Mouse (Mus musculus) heart, postnatal 0 days (tissue): Measurements from ENCODE around the gene Txnrd3. TPM values are rescaled to one million over a fixed set of nuclear protein-coding genes. Genes with fewer than 3 reads are reported as not detected.

Experiments
- ATAC-seq: fragments of 200-750 bp; cut with Nextera tagmentation; 2 replicates; pipeline ENCODE4 v1.8.0; 2017; ENCODE audit warnings: low read depth, moderate number of reproducible peaks, moderate library complexity; ENCODE audit not compliant: insufficient read depth
- DNase-seq: peaks from one replicate; pipeline ENCODE4 v3.0.0-alpha.2; 2016; ENCODE audit warnings: low spot score
- H3K27ac ChIP-seq: fragments of 300-500 bp; sonication (generic); 2 replicates; pipeline ENCODE4 v1.5.1; 2014; ENCODE audit warnings: low read depth, mild to moderate bottlenecking
- H3K27me3 ChIP-seq: fragments of 300-500 bp; sonication (generic); 2 replicates; pipeline ENCODE4 v1.6.1; 2014; ENCODE audit warnings: low read length, mixed read lengths; ENCODE audit not compliant: control insufficient read depth, insufficient read depth
- H3K36me3 ChIP-seq: fragments of 300-500 bp; sonication (generic); replicated peaks from 2 replicates; pipeline ENCODE4 v1.6.1; 2014; ENCODE audit warnings: low read length, mixed read lengths; ENCODE audit not compliant: control insufficient read depth, insufficient read depth
- H3K4me1 ChIP-seq: fragments of 300-500 bp; sonication (generic); 2 replicates; pipeline ENCODE4 v1.6.1; 2014; ENCODE audit warnings: antibody characterized with exemption; ENCODE audit not compliant: control insufficient read depth, insufficient read depth
- H3K4me2 ChIP-seq: fragments of 300-500 bp; sonication (generic); 2 replicates; pipeline ENCODE4 v1.6.1; 2014; ENCODE audit warnings: low read depth, mild to moderate bottlenecking, low read length, moderate library complexity
- H3K4me3 ChIP-seq: fragments of 300-500 bp; sonication (generic); 2 replicates; pipeline ENCODE4 v1.5.1; 2014; ENCODE audit warnings: low read depth, low read length
- H3K9ac ChIP-seq: fragments of 300-500 bp; sonication (generic); replicated peaks from 2 replicates; pipeline ENCODE4 v1.6.1; 2014; ENCODE audit warnings: low read depth, low read length, mixed read lengths
- H3K9me3 ChIP-seq: fragments of 300-500 bp; sonication (generic); replicated peaks from 2 replicates; pipeline ENCODE4 v1.6.1; 2016; ENCODE audit warnings: low read length; ENCODE audit not compliant: control insufficient read depth
- CTCF ChIP-seq: IDR thresholded peaks from 2 replicates; pipeline ENCODE4 v1.5.1; 2016; ENCODE audit warnings: antibody characterized with exemption, control low read depth, low read depth
- EP300 ChIP-seq: IDR thresholded peaks from 2 replicates; pipeline ENCODE4 v1.6.1; 2016; ENCODE audit warnings: antibody characterized with exemption, low read depth
- WGBS: fragments of 180-500 bp; shearing (Covaris S2); extraction: QIAGEN DNeasy Blood & Tissue Kit; methylation state at CpG from one replicate; pipeline ENCODE4 v1.1.7; 2014; 5-methylcytosine and 5-hydroxymethylcytosine counted together
- polyA plus RNA-seq: library from polyadenylated mRNA; unstranded; fragments of >200 nt; fragmentation: Nextera tagmentation; extraction: Ambion mirVana; gene quantifications from 2 replicates; pipeline ENCODE4 v1.2.1, GENCODE M21; 2015
- total RNA-seq: library from RNA; depleted of rRNA; stranded (reverse); fragments of >200 nt; gene quantifications from 2 replicates; pipeline ENCODE4 v1.2.3, GENCODE M21; 2014; ENCODE audit warnings: low replicate concordance

The Txnrd3 gene
- total and polyA plus RNA-seq, 2 experiments from 2014 or later = 16.8 to 28.2 TPM

GRCm38 (mm10) chr6:89607999-89608398, 35.8 kb upstream of the Txnrd3 start:
- ATAC-seq (no peak), DNase-seq (no peak)
- Histone ChIP-seq H3K4me1 (no peaks in the 10 kb centered on the region), H3K4me2 (no peak overlapping the region), H3K36me3 (no peaks in the 10 kb centered on the region), H3K9me3 (no peaks in the 10 kb centered on the region), H3K9ac (no peak overlapping the region), H3K27me3 (no peaks in the 10 kb centered on the region), H3K27ac (no peak overlapping the region), H3K4me3 (no peak overlapping the region)
- 49% methylated on average over 4 of the region's 4 CpGs for WGBS
- TF ChIP-seq EP300 (no peak), CTCF (no peak)

DNA sequence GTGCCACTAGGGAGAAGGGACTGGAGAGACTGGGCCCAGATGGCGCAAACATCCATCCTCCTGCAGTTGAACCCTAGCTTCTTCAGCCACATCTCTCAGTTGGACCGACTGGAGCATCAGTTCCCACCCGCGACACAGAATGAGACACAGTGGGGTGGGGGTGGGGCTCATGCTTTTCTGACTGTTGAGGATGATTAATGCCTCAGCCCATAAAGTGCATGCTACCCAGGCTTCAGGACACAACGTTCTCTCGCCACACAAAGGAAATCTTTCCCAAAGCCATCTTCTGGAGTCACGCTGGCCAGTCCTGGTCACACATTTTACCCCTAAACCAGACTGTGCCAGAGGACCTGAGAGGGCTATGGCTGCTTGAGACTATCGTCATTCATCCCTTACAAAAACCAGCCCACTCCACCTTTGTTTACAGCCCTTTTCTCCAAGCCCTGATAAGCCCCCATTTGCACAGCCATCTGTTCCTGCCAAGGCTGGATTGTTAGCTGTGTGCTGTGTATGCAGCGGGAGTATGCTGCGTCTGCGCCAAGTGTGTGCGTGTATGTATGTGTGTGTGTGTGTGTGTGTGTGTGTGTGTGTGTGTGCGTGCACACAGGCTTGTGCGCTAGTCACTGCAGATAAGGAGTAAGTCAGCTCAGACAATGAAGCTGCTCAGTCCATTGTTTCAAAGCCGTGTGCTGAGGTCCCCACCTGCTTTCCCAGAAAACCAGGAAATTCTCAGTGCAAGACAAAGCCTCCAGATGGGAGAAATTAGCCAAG, 30.3 kb upstream of the Txnrd3 start:
- WGBS = 53% methylated on average over 15 of the region's 15 CpGs
- no peaks in the 10 kb centered on the region for H3K36me3 ChIP-seq
- ATAC-seq (peak; percentile 82), DNase-seq (peak; percentile 8)
- no peak overlapping the region for H3K27ac ChIP-seq
- no peaks in the 10 kb centered on the region for H3K27me3 ChIP-seq
- no peaks in the 10 kb centered on the region for H3K4me1 ChIP-seq
- no peaks in the 10 kb centered on the region for H3K9me3 ChIP-seq
- TF ChIP-seq EP300 = no peak
- TF ChIP-seq CTCF = no peak
- no peak overlapping the region for H3K4me3 ChIP-seq
- H3K9ac ChIP-seq = no peak overlapping the region
- no peak overlapping the region for H3K4me2 ChIP-seq

DNA sequence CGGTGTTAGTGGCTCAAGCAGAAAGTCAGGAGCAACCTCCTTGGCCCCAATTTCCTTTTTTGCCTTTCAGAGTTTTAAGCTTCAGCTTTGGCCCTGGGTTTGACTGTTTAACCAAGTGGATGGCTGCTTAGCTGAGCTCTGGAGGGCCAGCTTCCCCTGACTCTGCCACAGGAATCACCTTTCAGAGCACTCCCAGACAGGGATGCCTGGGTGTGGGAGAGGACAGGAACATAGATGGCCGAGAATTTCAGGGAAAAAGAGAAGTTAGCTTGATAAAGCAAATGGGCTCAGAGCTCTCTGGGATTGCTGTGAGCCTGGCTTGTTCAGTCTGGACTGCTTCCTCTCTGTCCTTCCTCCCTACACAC, 29.7 kb upstream of the Txnrd3 start:
- H3K27ac ChIP-seq = no peak overlapping the region; the same call in 1 of the 2 replicates

GRCm38 (mm10) chr6:89614596-89615372, 29.0 kb upstream of the Txnrd3 start:
- ATAC-seq (no peak), DNase-seq (no peak)
- Histone ChIP-seq H3K4me1 (no peaks in the 10 kb centered on the region), H3K27ac (no peak overlapping the region), H3K4me3 (no peak overlapping the region), H3K27me3 (no peaks in the 10 kb centered on the region), H3K9ac (no peak overlapping the region), H3K4me2 (no peak overlapping the region), H3K9me3 (no peaks in the 10 kb centered on the region), H3K36me3 (no peaks in the 10 kb centered on the region)
- TF ChIP-seq EP300 (no peak), CTCF (no peak)
- WGBS = 64% methylated on average over 7 of the region's 7 CpGs

More for the DNA sequence above, 29.7 kb upstream of the Txnrd3 start:
- Histone ChIP-seq H3K4me1 (no peaks in the 10 kb centered on the region), H3K27me3 (no peaks in the 10 kb centered on the region), H3K9me3 (no peaks in the 10 kb centered on the region), H3K36me3 (no peaks in the 10 kb centered on the region), H3K4me3 (no peak overlapping the region), H3K9ac (no peak overlapping the region), H3K4me2 (no peak overlapping the region)
- DNase-seq = no peak
- no peak for ATAC-seq
- 12% methylated on average over 2 of the region's 2 CpGs for WGBS
- no peak for TF ChIP-seq EP300
- no peak for TF ChIP-seq CTCF

- no peaks in the 10 kb centered on the region for H3K9me3 ChIP-seq
- no peaks in the 10 kb centered on the region for H3K27me3 ChIP-seq
- DNase-seq = no peak
- no peak overlapping the region for H3K4me3 ChIP-seq
- H3K9ac ChIP-seq = no peak overlapping the region
- 56% methylated on average over 7 of the region's 7 CpGs for WGBS
- H3K36me3 ChIP-seq = no peaks in the 10 kb centered on the region
- H3K27ac ChIP-seq = no peak overlapping the region
- H3K4me1 ChIP-seq = no peaks in the 10 kb centered on the region
- no peak overlapping the region for H3K4me2 ChIP-seq
- ATAC-seq = no peak
- TF ChIP-seq EP300 (no peak), CTCF (no peak)
These were observed 28.4 kb upstream of the Txnrd3 start for GRCm38 (mm10) chr6:89615373-89615755.
